Mouse (Mus musculus) myocyte (in vitro differentiated cells): ENCODE measurements around the gene Pced1b. TPM values are rescaled to one million over a fixed set of nuclear protein-coding genes. Genes with fewer than 3 reads are reported as not detected.
"Not testable (repeated sequence)": the region's sequence is repeated elsewhere in the genome, so short reads cannot be mapped to it uniquely, and the experiment has no call there.

Experiments used
- H3K27me3 ChIP-seq: one replicate; pipeline ENCODE4 v1.6.1; 2011; ENCODE audit not compliant: control insufficient read depth, insufficient read depth, insufficient read length
- H3K36me3 ChIP-seq: one replicate; pipeline ENCODE4 v1.6.1; 2011; ENCODE audit not compliant: control insufficient read depth, insufficient read depth
- H3K4me2 ChIP-seq: one replicate; pipeline ENCODE4 v1.6.1; 2011; ENCODE audit warnings: low read depth, control low read depth
- H3K4me3 ChIP-seq: one replicate; pipeline ENCODE4 v1.5.1; 2011; ENCODE audit warnings: mild to moderate bottlenecking, control low read depth, moderate library complexity
- H3K79me2 ChIP-seq: one replicate; pipeline ENCODE4 v1.6.1; 2011; ENCODE audit not compliant: control insufficient read depth, insufficient read depth
- H3ac ChIP-seq: one replicate; pipeline ENCODE4 v1.6.1; 2011; ENCODE audit not compliant: control insufficient read depth, insufficient read length
- CEBPB ChIP-seq: IDR thresholded peaks from 2 replicates; pipeline ENCODE4 v1.6.1; 2011; ENCODE audit warnings: mild to moderate bottlenecking, moderate library complexity; ENCODE audit not compliant: poor library complexity, insufficient read depth, severe bottlenecking
- E2F4 ChIP-seq: IDR thresholded peaks from one replicate; pipeline ENCODE4 v1.6.1; 2011; ENCODE audit warnings: mild to moderate bottlenecking, control low read depth, moderate library complexity; ENCODE audit not compliant: insufficient read depth
- MAX ChIP-seq: IDR thresholded peaks from one replicate; pipeline ENCODE4 v1.6.1; 2011; ENCODE audit warnings: low read depth, mild to moderate bottlenecking, control low read depth
- MYOD1 ChIP-seq, 3 experiments: IDR thresholded peaks; one replicate each; pipeline ENCODE4 v1.6.1; 2011; ENCODE audit warnings: control low read depth in 2 of 3, low read depth in 2 of 3, mild to moderate bottlenecking in 2 of 3, moderate library complexity in 1 of 3; ENCODE audit not compliant: insufficient read length in 2 of 3, control insufficient read depth in 1 of 3
- MYOG ChIP-seq, 3 experiments: IDR thresholded peaks; one replicate each; pipeline ENCODE4 v1.6.1; 2011; ENCODE audit warnings: control low read depth in 2 of 3, low read depth in 2 of 3, mild to moderate bottlenecking in 2 of 3; ENCODE audit not compliant: insufficient read length in 2 of 3, control insufficient read depth in 1 of 3, insufficient read depth in 1 of 3
- POLR2A ChIP-seq: IDR thresholded peaks from one replicate; pipeline ENCODE4 v1.6.1; 2011; ENCODE audit warnings: low read depth, mild to moderate bottlenecking, control low read depth, moderate library complexity; ENCODE audit not compliant: insufficient read length
- POLR2AphosphoS2 ChIP-seq: IDR thresholded peaks from one replicate; pipeline ENCODE4 v1.6.1; 2011; ENCODE audit warnings: low read depth, control low read depth; ENCODE audit not compliant: insufficient read length
- REST ChIP-seq: IDR thresholded peaks from one replicate; pipeline ENCODE4 v1.6.1; 2011; ENCODE audit warnings: mild to moderate bottlenecking, control low read depth, moderate library complexity; ENCODE audit not compliant: insufficient read depth, insufficient read length
- SRF ChIP-seq: IDR thresholded peaks from one replicate; pipeline ENCODE4 v1.6.1; 2011; ENCODE audit warnings: low read depth; ENCODE audit not compliant: control insufficient read depth, insufficient read length
- TCF12 ChIP-seq: IDR thresholded peaks from one replicate; pipeline ENCODE4 v1.6.1; 2011; ENCODE audit warnings: mild to moderate bottlenecking, control low read depth; ENCODE audit not compliant: poor library complexity, insufficient read depth, severe bottlenecking
- TCF3 ChIP-seq: IDR thresholded peaks from one replicate; pipeline ENCODE4 v1.6.1; 2011; ENCODE audit warnings: low read depth, control low read depth; ENCODE audit not compliant: insufficient read length
- USF1 ChIP-seq: IDR thresholded peaks from one replicate; pipeline ENCODE4 v1.6.1; 2011; ENCODE audit warnings: low read depth, mild to moderate bottlenecking, control low read depth, moderate library complexity
- polyA plus RNA-seq: library from polyadenylated mRNA; unstranded; fragments of >200 nt; fragmentation: generic; extraction: Trizol; gene quantifications from one replicate; pipeline ENCODE4 v1.2.1, GENCODE M21; 2012; ENCODE audit warnings: missing spikeins

Gene Pced1b
- polyA plus RNA-seq, 1 experiment, result 0.68 TPM

GRCm38 (mm10) chr15:97368631-97369030, 121.7 kb downstream of the Pced1b start:
- H3K4me3 ChIP-seq, result no peak overlapping the region
- TF ChIP-seq REST (no peak), TCF12 (no peak), POLR2AphosphoS2 (no peak), E2F4 (no peak), POLR2A (no peak), USF1 (no peak), TCF3 (no peak), SRF (no peak), MYOG (IDR thresholded peaks at IDR 0.05; ENCODE audit: control insufficient read depth in 1 of 3, insufficient read depth in 1 of 3, insufficient read length in 2 of 3, low read depth in 2 of 3) (no peak), MAX (no peak), MYOD1 (IDR thresholded peaks at IDR 0.05; ENCODE audit: control insufficient read depth in 1 of 3, insufficient read length in 2 of 3, low read depth in 2 of 3) (no peak), CEBPB (no peak)
- no peak overlapping the region for H3ac ChIP-seq
- H3K4me2 ChIP-seq, result no peak overlapping the region
- no peaks in the 10 kb centered on the region for H3K27me3 ChIP-seq
- no peaks in the 10 kb centered on the region for H3K79me2 ChIP-seq
- no peaks in the 10 kb centered on the region for H3K36me3 ChIP-seq

GRCm38 (mm10) chr15:97369144-97369543, 122.2 kb downstream of the Pced1b start:
- Histone ChIP-seq H3K4me2 (no peak overlapping the region), H3K4me3 (no peak overlapping the region), H3K27me3 (no peaks in the 10 kb centered on the region), H3K36me3 (no peaks in the 10 kb centered on the region), H3K79me2 (no peaks in the 10 kb centered on the region), H3ac (no peak overlapping the region)
- TF ChIP-seq CEBPB, result no peak
- no peak for TF ChIP-seq TCF3
- no peak for TF ChIP-seq REST
- no peak for TF ChIP-seq MYOG (IDR thresholded peaks at IDR 0.05; ENCODE audit: control insufficient read depth in 1 of 3, insufficient read depth in 1 of 3, insufficient read length in 2 of 3, low read depth in 2 of 3)
- no peak for TF ChIP-seq POLR2A
- TF ChIP-seq USF1, result no peak
- TF ChIP-seq TCF12, result no peak
- TF ChIP-seq SRF, result no peak
- TF ChIP-seq E2F4, result no peak
- no peak for TF ChIP-seq POLR2AphosphoS2
- TF ChIP-seq MAX, result no peak
- no peak for TF ChIP-seq MYOD1 (IDR thresholded peaks at IDR 0.05; ENCODE audit: control insufficient read depth in 1 of 3, insufficient read length in 2 of 3, low read depth in 2 of 3)

GRCm38 (mm10) chr15:97370880-97371279, 124.0 kb downstream of the Pced1b start:
- TF ChIP-seq REST, result no peak
- TF ChIP-seq CEBPB, result no peak
- no peak for TF ChIP-seq TCF12
- TF ChIP-seq MYOG (IDR thresholded peaks at IDR 0.05; ENCODE audit: control insufficient read depth in 1 of 3, insufficient read depth in 1 of 3, insufficient read length in 2 of 3, low read depth in 2 of 3), result no peak
- TF ChIP-seq MAX, result no peak
- TF ChIP-seq TCF3, result no peak
- TF ChIP-seq SRF, result no peak
- no peak for TF ChIP-seq POLR2A
- TF ChIP-seq E2F4, result no peak
- TF ChIP-seq USF1, result no peak
- TF ChIP-seq MYOD1 (IDR thresholded peaks at IDR 0.05; ENCODE audit: control insufficient read depth in 1 of 3, insufficient read length in 2 of 3, low read depth in 2 of 3), result no peak
- no peak for TF ChIP-seq POLR2AphosphoS2
- Histone ChIP-seq H3K27me3 (no peaks in the 10 kb centered on the region), H3K4me3 (no peak overlapping the region), H3K79me2 (no peaks in the 10 kb centered on the region), H3ac (no peak overlapping the region), H3K36me3 (no peaks in the 10 kb centered on the region), H3K4me2 (no peak overlapping the region)

- H3K27me3 ChIP-seq, H3ac ChIP-seq, H3K4me2 ChIP-seq, H3K79me2 ChIP-seq, H3K4me3 ChIP-seq, H3K36me3 ChIP-seq: not testable (repeated sequence)
Observed at GRCm38 (mm10) chr15:97372043-97372442, 125.1 kb downstream of the Pced1b start.

- Histone ChIP-seq H3ac (no peak overlapping the region), H3K79me2 (no peaks in the 10 kb centered on the region), H3K4me3 (no peak overlapping the region), H3K27me3 (no peaks in the 10 kb centered on the region), H3K4me2 (no peak overlapping the region), H3K36me3 (no peaks in the 10 kb centered on the region)
- TF ChIP-seq MAX (no peak), E2F4 (no peak), CEBPB (no peak), POLR2AphosphoS2 (no peak), SRF (no peak), TCF12 (no peak), USF1 (no peak), POLR2A (no peak), REST (no peak), TCF3 (no peak), MYOD1 (IDR thresholded peaks at IDR 0.05; ENCODE audit: control insufficient read depth in 1 of 3, insufficient read length in 2 of 3, low read depth in 2 of 3) (no peak), MYOG (IDR thresholded peaks at IDR 0.05; ENCODE audit: control insufficient read depth in 1 of 3, insufficient read depth in 1 of 3, insufficient read length in 2 of 3, low read depth in 2 of 3) (no peak)
Observed at GRCm38 (mm10) chr15:97372611-97373131, 125.8 kb downstream of the Pced1b start.
